Mouse (Mus musculus): Measurements from ENCODE around the gene 2310034G01Rik. TPM values are rescaled to one million over a fixed set of nuclear protein-coding genes. Genes with fewer than 3 reads are reported as not detected.
A peak's percentile ranks its signal among the peaks of the same experiment; 100 is the strongest.

The 2310034G01Rik gene
- polyA plus RNA-seq, 1 experiment from 2014 or later: 2.8 TPM

- Histone ChIP-seq H3K36me3 (replicated peaks; ENCODE audit: control insufficient read depth, insufficient read depth) (no peaks in the 10 kb centered on the region), H3K4me3 (replicated peaks; ENCODE audit: low read length) (no peak overlapping the region), H3K4me1 (replicated peaks; ENCODE audit: control insufficient read depth, insufficient read depth, low read length) (peaks cover 7% of the 10 kb centered on the region; the same call in 1 of the 2 replicates), H3K4me2 (replicated peaks) (no peak overlapping the region), H3K9me3 (ENCODE audit: control insufficient read depth, low read length) (no peaks in the 10 kb centered on the region), H3K27ac (no peak overlapping the region), H3K27me3 (ENCODE audit: control insufficient read depth, insufficient read depth, low read length) (peaks cover 5% of the 10 kb centered on the region; the same call in 1 of the 2 replicates), H3K9ac (no peak overlapping the region)
- DNase-seq (ENCODE audit: low spot score): no peak
- ATAC-seq (ENCODE audit: low FRiP score): no peak
- WGBS: 92% methylated on average over 1 of the region's 1 CpGs
These were observed 3.0 kb downstream of the 2310034G01Rik start for GRCm38 (mm10) chr19:46347146-46347545.

DNA sequence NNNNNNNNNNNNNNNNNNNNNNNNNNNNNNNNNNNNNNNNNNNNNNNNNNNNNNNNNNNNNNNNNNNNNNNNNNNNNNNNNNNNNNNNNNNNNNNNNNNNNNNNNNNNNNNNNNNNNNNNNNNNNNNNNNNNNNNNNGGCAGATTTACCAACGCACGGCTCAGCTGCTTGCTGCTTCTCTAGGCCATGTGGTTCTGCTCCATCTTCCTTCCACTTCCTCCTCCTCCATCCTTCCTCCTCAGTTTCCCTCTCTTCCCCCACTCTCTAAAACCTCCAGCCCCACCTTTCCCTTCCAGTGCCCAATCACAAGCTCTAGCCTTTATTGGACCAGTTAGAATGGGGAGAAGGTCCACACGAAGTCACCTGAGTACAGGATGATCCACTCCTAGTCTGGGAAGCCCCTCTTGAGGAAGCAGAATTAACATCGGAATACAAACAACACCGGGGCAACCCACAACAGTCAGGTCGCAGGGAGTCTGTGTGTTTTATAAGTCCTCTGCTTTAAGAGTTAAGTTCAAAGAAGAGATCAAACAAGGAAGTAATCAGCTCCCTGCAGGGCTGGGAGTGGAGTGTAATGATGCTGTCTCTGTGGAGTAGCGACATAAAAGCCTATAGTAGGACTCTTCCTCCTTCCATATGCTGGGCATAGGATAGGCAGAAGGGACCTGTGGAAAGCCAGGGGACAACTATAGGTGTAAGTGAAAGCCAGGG is 5.2 kb downstream of the 2310034G01Rik start:
- 25% methylated on average over 7 of the region's 7 CpGs for WGBS
- Histone ChIP-seq H3K9ac (no peak overlapping the region), H3K27me3 (ENCODE audit: control insufficient read depth, insufficient read depth, low read length) (peaks cover under 1% of the 10 kb centered on the region; the same call in 1 of the 2 replicates), H3K9me3 (ENCODE audit: control insufficient read depth, low read length) (no peaks in the 10 kb centered on the region), H3K4me2 (replicated peaks) (no peak overlapping the region), H3K36me3 (replicated peaks; ENCODE audit: control insufficient read depth, insufficient read depth) (no peaks in the 10 kb centered on the region), H3K27ac (no peak overlapping the region), H3K4me1 (replicated peaks; ENCODE audit: control insufficient read depth, insufficient read depth, low read length) (peaks cover 7% of the 10 kb centered on the region; the same call in 1 of the 2 replicates), H3K4me3 (replicated peaks; ENCODE audit: low read length) (no peak overlapping the region)
- no peak for DNase-seq (ENCODE audit: low spot score)
- no peak for ATAC-seq (ENCODE audit: low FRiP score)

DNA sequence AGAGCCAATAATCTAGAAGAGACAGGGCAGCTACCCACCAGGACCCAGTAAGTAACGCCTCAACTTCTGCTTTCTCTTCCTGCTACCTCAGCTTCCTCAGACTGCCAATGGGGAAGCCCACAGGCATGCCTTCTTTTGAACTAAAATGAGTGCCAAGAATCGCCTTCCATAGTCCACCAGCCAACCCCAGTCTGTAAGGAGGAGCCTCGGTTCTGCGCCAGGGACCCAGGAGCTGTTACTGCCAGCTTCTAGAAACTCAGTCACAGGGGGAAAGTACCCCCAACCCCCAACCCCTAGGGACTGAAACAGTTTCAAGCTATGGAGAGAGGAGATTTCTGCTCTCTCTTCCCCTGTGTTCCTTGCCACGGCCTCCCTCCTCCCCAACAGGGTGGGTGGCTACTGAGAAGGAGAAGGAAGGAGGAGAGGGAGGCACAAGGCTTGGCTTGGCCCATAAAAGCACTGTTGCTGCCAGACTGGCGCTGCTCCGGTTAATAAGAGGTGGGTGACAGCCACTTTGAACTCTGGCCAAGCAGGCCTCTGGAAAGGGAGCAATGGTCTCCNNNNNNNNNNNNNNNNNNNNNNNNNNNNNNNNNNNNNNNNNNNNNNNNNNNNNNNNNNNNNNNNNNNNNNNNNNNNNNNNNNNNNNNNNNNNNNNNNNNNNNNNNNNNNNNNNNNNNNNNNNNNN is 10.7 kb downstream of the 2310034G01Rik start:
- DNase-seq (ENCODE audit: low spot score): no peak
- Histone ChIP-seq H3K27ac (peak overlapping the region; percentile 58), H3K9ac (peak overlapping the region; percentile 24; the same call in 1 of the 2 replicates), H3K4me2 (replicated peaks) (peak overlapping the region; percentile 60), H3K4me3 (replicated peaks; ENCODE audit: low read length) (no peak overlapping the region), H3K9me3 (ENCODE audit: control insufficient read depth, low read length) (no peaks in the 10 kb centered on the region), H3K4me1 (replicated peaks; ENCODE audit: control insufficient read depth, insufficient read depth, low read length) (peaks cover 13% of the 10 kb centered on the region), H3K27me3 (ENCODE audit: control insufficient read depth, insufficient read depth, low read length) (no peaks in the 10 kb centered on the region), H3K36me3 (replicated peaks; ENCODE audit: control insufficient read depth, insufficient read depth) (no peaks in the 10 kb centered on the region)
- ATAC-seq (ENCODE audit: low FRiP score): no peak
- 75% methylated on average over 7 of the region's 7 CpGs for WGBS

DNA sequence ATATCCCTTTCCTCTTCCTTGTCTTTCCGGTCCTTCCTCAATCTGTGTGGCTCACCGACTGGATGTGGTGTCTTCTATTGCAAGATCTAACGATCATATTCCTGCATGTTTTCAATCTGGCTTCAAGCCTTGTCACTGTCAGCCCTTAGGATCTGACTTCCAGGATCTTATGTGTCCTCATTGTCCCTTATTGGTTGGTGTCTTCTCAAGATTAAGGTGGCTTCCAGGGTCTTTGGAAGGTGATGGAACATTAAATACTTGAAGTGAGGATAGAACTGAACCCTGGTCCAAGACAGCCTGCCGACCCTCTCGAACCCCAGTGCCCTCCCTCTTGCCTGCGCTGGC is 11.2 kb downstream of the 2310034G01Rik start:
- ATAC-seq (ENCODE audit: low FRiP score): peak; percentile 5; the same call in 1 of the 2 replicates

DNA sequence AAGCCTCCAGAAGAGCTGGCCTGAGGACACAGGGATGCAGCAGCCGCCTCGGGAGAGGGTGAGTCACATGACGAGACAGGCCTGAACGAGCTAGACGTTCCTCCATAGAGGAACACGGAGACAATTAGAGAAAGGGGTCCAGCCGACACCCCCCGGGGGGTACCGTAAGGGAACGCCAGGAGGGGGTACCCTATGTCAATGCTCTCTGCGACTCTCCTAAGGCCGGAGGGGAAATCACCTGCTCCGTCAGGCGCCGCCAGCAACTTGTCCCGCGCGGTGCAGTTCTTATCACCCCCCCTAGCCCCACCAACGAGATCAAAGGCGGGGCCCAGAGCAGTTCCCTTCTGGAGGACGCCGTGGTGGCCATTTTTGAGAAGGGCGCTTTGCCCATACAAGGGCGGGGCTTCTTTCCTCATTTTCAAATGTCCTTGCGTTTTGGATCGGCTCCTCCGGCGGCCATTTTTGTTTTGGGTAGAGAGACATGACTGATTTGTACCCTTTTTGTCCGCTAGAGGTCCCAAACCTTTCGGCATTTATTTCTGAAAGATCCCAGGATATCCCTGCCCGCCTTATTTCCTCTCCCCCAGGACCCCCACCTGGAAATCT is 11.7 kb downstream of the 2310034G01Rik start, which contains the start of gene Cuedc2:
Cuedc2 (minus strand) TSS at position 372 of the 606 bp plus-strand sequence.
- DNase-seq (ENCODE audit: low spot score) (peak; percentile 98), ATAC-seq (ENCODE audit: low FRiP score) (peak; percentile 91)
- H3K9me3 ChIP-seq (ENCODE audit: control insufficient read depth, low read length): no peaks in the 10 kb centered on the region
- H3K4me2 ChIP-seq (replicated peaks): peak within 1 kb of the TSS; percentile 60
- H3K4me1 ChIP-seq (replicated peaks; ENCODE audit: control insufficient read depth, insufficient read depth, low read length): peaks cover 13% of the 10 kb centered on the region
- peak within 1 kb of the TSS; percentile 61 for H3K4me3 ChIP-seq (replicated peaks; ENCODE audit: low read length)
- H3K27me3 ChIP-seq (ENCODE audit: control insufficient read depth, insufficient read depth, low read length): no peaks in the 10 kb centered on the region
- H3K36me3 ChIP-seq (replicated peaks; ENCODE audit: control insufficient read depth, insufficient read depth): no peaks in the 10 kb centered on the region
- peak within 1 kb of the TSS; percentile 74 for H3K27ac ChIP-seq
- H3K9ac ChIP-seq: peak within 1 kb of the TSS; percentile 76
- WGBS: under 1% methylated on average over 31 of the region's 31 CpGs

More for the DNA sequence above, 11.2 kb downstream of the 2310034G01Rik start:
- Histone ChIP-seq H3K27me3 (ENCODE audit: control insufficient read depth, insufficient read depth, low read length) (no peaks in the 10 kb centered on the region), H3K4me2 (replicated peaks) (peak overlapping the region; percentile 60), H3K9ac (peak overlapping the region; percentile 22), H3K9me3 (ENCODE audit: control insufficient read depth, low read length) (no peaks in the 10 kb centered on the region), H3K36me3 (replicated peaks; ENCODE audit: control insufficient read depth, insufficient read depth) (no peaks in the 10 kb centered on the region), H3K4me3 (replicated peaks; ENCODE audit: low read length) (peak overlapping the region; percentile 61; the same call in 1 of the 2 replicates), H3K4me1 (replicated peaks; ENCODE audit: control insufficient read depth, insufficient read depth, low read length) (peaks cover 13% of the 10 kb centered on the region), H3K27ac (peak overlapping the region; percentile 58)
- DNase-seq (ENCODE audit: low spot score): no peak
- whole genome bisulfite sequencing: 48% methylated on average over 6 of the region's 6 CpGs

GRCm38 (mm10) chr19:46337719-46338330 is 12.3 kb downstream of the 2310034G01Rik start:
- 28% methylated on average over 15 of the region's 15 CpGs for WGBS
- Histone ChIP-seq H3K27ac (peak overlapping the region; percentile 74), H3K4me3 (replicated peaks; ENCODE audit: low read length) (peak overlapping the region; percentile 61), H3K27me3 (ENCODE audit: control insufficient read depth, insufficient read depth, low read length) (no peaks in the 10 kb centered on the region), H3K9me3 (ENCODE audit: control insufficient read depth, low read length) (no peaks in the 10 kb centered on the region), H3K4me1 (replicated peaks; ENCODE audit: control insufficient read depth, insufficient read depth, low read length) (peaks cover 13% of the 10 kb centered on the region), H3K4me2 (replicated peaks) (peak overlapping the region; percentile 60), H3K9ac (peak overlapping the region; percentile 76), H3K36me3 (replicated peaks; ENCODE audit: control insufficient read depth, insufficient read depth) (no peaks in the 10 kb centered on the region)
- ATAC-seq (ENCODE audit: low FRiP score) (peak; percentile 7; the same call in 1 of the 2 replicates), DNase-seq (ENCODE audit: low spot score) (no peak)

- Histone ChIP-seq H3K27ac (no peak overlapping the region), H3K36me3 (replicated peaks; ENCODE audit: control insufficient read depth, insufficient read depth) (peaks cover 25% of the 10 kb centered on the region), H3K9me3 (ENCODE audit: control insufficient read depth, low read length) (no peaks in the 10 kb centered on the region), H3K9ac (no peak overlapping the region), H3K4me3 (replicated peaks; ENCODE audit: low read length) (no peak overlapping the region), H3K27me3 (ENCODE audit: control insufficient read depth, insufficient read depth, low read length) (no peaks in the 10 kb centered on the region), H3K4me2 (replicated peaks) (no peak overlapping the region), H3K4me1 (replicated peaks; ENCODE audit: control insufficient read depth, insufficient read depth, low read length) (peaks cover 29% of the 10 kb centered on the region)
- DNase-seq (ENCODE audit: low spot score): no peak
- ATAC-seq (ENCODE audit: low FRiP score): no peak
- WGBS: 90% methylated on average over 3 of the region's 3 CpGs
These were observed 16.2 kb downstream of the 2310034G01Rik start for GRCm38 (mm10) chr19:46333906-46334305.

DNA sequence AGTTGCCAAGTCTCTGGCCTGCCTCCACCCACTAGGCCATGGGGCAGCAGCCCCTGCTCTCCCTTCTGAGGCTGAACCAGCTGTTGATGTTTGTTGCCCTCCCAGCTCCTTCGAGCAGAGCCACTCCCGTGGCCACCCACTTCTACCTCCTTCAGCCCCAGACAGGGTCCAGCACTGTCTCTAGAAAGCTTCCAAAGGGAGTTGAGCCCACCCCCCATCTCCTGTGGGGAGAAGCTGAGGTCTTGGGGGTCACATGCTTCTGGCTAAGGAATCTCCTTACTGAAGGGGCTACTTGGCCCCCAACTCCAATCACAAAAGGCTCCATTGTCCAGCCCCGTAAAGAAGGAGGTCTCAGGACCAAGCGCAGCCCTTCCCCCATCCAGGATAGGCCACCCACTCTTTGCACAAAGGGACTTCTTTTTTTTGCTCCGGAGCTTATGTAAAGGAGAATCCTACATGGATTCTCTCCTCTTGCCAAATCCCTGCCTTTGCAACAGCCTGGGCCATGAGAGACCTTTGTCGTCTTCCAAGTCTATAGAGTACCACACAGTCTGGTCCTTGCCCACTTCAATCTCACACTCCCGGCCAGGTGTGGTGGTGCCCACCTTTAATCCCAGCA is 17.3 kb downstream of the 2310034G01Rik start:
- Histone ChIP-seq H3K36me3 (replicated peaks; ENCODE audit: control insufficient read depth, insufficient read depth) (peaks cover 25% of the 10 kb centered on the region), H3K27ac (no peak overlapping the region), H3K4me3 (replicated peaks; ENCODE audit: low read length) (no peak overlapping the region), H3K9me3 (ENCODE audit: control insufficient read depth, low read length) (no peaks in the 10 kb centered on the region), H3K27me3 (ENCODE audit: control insufficient read depth, insufficient read depth, low read length) (no peaks in the 10 kb centered on the region), H3K4me1 (replicated peaks; ENCODE audit: control insufficient read depth, insufficient read depth, low read length) (peaks cover 29% of the 10 kb centered on the region), H3K9ac (no peak overlapping the region), H3K4me2 (replicated peaks) (no peak overlapping the region)
- DNase-seq (ENCODE audit: low spot score) (no peak), ATAC-seq (ENCODE audit: low FRiP score) (no peak)
- WGBS: 37% methylated on average over 7 of the region's 7 CpGs

Data from hindbrain, embryonic 14.5 days (tissue).